Mouse (Mus musculus) G1E (cell line): Measurements from ENCODE around the gene Cbr4.

Experiments used
- CTCF ChIP-seq: IDR thresholded peaks from 2 replicates; pipeline ENCODE4 v1.5.1; 2012; ENCODE audit warnings: low read depth, low read length, inconsistent platforms, mixed read lengths
- GATA1 ChIP-seq: IDR thresholded peaks from 2 replicates; pipeline ENCODE4 v1.6.1; 2012; ENCODE audit warnings: borderline replicate concordance, low read length, inconsistent platforms, mixed read lengths
- POLR2AphosphoS5 ChIP-seq: IDR thresholded peaks from 2 replicates; pipeline ENCODE4 v1.6.1; 2012; ENCODE audit warnings: low read depth, low read length, inconsistent platforms; ENCODE audit not compliant: insufficient replicate concordance
- TAL1 ChIP-seq: conservative IDR thresholded peaks from 2 replicates; pipeline ENCODE4 v1.6.1; 2012; ENCODE audit warnings: low read depth, low read length, inconsistent platforms, mixed read lengths

DNA sequence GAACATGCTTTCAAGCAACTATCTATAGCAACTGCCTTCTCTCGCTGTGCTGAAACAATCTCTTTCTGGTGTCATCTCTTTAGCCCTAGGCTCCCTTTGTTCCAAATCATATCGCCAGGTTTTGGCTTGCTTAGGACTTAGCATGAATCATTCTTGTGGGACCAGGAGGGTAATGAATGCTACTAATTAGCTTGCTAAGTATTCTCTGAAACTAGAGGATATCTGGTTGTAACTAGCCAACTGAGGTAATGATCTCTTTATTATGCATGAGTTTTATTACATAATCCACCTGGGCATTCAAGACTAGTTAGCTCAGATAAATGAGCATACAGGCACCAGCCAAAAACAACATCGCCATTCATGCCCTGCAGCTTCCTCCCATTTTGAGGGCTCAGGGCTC lies 44.5 kb upstream of the Cbr4 start:
- TF ChIP-seq CTCF (no peak), GATA1 (no peak), TAL1 (no peak), POLR2AphosphoS5 (no peak)
